Mouse (Mus musculus): ENCODE measurements at regions not wholly inside any gene's neighbourhood (a gene's known extent, or its start where the extent isn't known, plus 50 kb on each side); places are given as distances from the start of the nearest gene placed in this dataset.

DNA sequence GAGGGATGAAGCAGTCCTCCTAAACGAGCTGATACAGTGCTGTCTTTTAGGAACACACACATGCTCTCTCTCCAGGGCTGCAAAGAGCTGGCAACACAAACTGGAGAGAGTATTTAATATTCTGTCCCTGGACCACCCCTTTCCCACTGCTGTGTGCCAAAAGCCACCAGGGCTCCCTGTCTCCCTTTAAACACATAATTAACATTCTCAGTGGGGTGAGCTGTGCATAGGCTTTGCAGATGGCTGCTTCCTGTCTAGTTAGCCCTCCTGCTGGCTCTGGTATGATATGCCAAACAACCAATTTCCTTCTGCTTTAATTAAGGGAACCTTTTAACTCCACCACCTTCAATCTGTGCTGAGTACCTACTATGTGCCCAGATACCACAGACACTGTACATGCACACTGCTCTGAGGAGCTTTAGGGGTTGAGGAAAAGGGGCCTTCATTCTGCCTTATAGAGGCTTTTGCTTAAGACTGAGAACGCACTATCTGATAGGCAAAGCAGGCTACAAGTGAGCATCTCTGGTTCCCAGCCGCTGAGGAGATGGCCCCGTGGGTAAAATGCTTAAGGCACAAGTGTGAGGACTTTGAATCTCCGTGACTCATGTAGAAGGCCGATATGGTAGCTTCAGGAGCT, 222.9 kb upstream of the Lmcd1 start:
- TF ChIP-seq CTCF (IDR thresholded peaks at IDR 0.05; ENCODE audit: low read depth) (no peak), EP300 (optimal IDR thresholded peaks at IDR 0.05) (no peak)

Data from stomach, postnatal 0 days (tissue).